Mouse (Mus musculus): Measurements from ENCODE around the gene Dcaf8.

Dcaf8 gene

DNA sequence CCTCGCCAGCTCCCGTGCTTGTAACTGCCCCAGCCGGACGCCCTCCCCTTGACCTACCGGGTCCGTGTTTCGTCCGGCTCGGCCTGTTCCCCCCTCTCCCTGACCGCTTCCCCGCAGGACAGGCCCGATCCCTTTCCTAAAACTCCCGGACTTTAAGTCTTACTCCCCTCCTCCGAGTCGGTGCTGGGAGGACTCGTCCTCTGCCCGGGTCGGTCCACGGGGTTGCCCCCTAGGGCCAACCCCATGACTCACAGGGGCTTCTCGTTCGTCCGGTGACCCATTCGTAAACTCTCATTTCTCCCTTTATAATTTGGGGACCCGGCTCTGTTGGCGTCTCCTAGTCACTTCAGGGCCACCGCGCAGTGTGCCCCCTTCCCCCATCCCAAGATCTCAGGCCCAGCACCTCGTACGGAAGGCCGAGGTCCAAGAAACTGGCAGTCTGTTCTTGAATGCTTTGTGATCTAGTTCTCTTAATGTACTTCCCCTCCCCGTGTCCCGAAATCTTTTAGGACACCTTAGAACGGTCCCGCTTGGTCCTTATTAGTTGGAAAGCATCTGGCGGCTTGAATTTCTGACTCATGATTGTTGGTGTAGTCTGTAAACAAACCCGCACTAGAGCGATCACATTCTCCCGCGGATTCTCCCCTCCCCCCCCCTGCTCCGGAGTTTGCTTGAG, 533 bp downstream of the Dcaf8 start:
- DNase-seq (ENCODE audit: low read depth, low spot score): no peak

DNA sequence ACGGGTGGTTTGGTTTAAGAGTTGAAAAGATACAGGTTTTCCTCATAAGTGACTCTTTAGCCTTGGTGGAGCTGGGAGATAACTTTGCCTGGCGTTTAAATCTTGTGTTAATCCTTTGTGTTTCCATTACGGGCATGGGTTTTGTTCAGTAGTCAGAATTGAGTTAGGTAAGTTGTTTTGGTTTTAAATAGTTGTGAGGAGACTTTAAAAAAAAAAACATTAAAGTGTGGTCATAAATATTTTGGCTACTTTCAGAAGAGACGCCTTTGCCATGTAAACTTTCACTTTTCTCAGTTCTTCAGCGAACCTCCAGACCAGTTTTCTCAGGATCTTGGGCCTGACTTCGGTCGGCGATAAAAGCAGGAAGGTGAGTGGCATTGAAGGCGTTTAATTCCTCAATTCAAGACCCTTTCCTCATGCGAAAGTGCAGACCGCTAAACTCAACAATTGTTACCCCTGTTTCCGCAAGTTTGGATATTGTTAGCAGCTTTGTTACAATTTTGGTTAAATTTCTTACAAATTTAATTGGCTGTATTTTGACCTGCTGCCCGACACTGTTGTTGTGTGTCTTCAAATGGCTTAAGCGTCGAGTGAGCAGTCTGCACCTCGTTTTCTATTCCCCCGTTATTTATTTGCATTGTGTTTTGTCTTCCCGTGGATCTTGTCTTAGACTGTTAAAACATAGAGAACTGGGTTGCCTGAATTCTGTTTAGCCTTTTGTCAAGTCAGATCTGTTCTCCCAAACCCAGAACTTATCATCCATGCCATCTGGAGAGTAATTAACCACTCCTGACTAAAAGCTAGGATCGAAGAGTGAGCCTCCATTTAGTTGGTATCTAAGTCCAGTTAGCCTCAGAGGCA, 1.3 kb downstream of the Dcaf8 start:
- no peak for DNase-seq (ENCODE audit: low read depth, low spot score)

DNA sequence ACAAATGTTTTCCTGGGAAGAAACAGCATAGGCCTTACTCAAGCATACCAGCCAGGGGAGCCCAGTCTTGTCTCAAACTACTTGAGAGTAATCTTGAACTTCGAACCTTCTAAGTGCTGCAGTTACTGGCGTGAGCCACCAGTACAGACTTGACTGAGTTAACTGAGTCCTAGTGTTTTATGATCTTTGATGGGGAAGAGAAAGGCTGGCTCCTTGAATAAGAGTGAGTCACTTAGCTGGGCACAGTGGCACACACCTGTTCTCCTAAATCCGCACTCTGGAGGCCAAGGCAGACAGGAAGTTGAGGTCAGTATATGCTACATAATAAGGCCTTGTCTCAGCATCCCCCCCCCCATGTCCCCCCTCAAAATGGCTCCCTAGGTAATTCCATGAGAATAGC, 6.7 kb downstream of the Dcaf8 start:
- DNase-seq (ENCODE audit: low read depth, low spot score): no peak

DNA sequence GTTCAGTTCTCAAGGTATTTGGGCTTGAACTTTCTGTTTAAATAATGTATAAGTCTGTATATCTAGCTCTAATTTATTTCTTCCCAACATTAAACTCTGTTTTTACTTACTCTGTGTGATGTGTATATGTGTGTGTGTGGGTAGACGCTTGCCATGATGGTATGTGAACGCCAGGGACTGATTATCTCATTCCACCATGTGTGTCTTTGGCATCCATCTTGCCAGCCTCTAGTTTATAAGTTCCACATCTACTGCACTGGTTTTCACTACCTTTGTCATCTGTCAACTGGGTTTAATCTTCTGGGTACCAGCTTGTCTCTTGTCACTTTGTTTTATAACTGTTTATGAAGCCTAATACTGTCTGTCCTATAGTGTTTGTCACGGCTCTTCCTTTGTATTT, 7.6 kb downstream of the Dcaf8 start:
- DNase-seq (ENCODE audit: low read depth, low spot score): no peak

DNA sequence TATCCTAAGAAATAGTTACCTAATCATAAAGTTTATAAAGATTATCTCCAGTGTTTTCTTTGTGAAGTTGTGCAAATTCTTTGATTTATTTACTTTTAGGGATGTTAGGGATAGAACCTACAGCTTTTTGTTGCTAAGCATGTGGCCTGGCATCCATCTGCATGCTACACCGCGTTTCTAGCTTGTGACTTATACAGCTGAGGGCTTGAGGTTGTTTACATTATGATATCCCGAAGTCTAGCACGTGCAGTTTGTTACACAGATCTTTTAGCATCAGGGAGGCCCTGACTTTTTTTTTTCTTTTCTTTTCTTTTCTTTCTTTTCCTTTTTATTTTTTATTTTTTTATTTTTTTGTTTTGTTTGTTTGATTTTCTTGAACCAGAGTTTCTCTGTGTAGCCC, 12.1 kb downstream of the Dcaf8 start:
- DNase-seq (ENCODE audit: low read depth, low spot score): no peak

DNA sequence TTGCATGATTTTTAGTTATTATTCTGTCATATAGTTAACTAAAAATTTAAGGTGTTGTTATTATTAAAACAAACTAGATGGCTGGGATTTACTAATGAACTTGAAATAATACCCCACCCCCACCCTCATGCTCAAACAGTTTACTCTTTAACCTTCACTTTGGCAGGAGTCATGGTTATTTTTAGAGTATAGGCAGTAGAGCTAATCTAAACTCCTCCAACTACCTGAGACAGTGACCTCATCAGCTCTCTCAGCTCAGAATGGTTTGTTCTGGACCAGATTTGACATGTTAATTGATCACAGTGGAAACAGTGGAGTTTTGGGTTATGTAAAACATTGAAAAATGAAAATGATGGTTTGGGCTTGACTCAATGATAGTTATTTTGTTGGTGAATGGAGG, 12.6 kb downstream of the Dcaf8 start:
- DNase-seq (ENCODE audit: low read depth, low spot score): no peak

DNA sequence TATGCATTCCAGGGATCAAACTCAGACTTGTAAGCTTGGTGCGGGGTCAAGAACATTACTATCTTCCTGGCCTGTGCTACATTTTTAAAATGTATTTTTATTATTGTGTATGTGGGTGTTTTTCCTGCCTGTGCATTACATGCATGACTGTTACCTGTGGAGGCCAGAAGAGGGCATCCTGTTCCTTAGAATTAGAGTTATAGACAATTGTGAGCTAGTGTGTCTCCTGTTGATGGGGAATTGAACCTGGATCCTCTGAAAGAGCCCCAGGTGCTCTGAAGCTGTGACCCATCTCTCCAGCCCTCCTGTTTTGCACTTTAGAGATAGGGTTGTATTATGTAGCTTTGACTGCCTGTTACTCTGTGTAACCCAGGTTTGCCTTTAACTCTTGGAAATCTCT, 14.1 kb downstream of the Dcaf8 start:
- no peak for DNase-seq (ENCODE audit: low read depth, low spot score)

DNA sequence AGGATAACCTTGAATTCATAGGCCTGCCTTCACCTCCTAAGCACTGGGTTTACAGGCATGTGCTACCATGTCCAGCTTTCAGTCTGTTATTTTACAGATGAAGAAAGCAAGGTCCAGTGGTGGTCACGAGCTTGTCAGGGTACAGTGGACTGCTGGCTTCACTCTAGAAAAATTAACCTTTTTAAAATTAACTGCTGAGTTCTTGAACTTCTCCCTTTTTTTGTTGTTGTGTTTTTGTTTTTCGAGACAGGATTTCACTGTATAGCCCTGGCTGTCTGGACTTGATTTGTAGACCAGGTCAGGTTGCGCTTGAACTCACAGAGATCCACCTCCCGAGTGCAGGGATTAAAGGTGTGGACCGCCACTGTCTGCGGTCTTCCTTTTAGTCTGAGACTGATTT, 15.1 kb downstream of the Dcaf8 start:
- DNase-seq (ENCODE audit: low read depth, low spot score): no peak

DNA sequence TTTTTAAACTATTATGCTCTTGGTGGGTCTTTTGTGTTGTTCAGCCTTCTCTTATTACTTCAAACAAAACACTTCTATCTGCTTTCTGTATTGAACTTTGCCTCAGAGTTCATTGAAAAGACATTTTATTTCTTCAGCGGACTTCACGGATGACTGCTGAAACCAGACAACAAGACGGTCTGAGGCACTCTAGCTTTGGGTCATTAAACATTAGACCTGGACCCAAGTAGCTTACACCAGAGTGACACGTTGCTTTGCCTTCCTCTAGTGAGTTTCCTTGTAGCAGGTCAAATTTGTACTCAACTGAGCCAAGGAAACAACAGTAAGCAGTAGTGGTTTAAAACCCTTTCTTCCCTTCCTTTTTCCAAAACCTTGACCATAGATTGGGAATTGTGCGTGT, 20.0 kb downstream of the Dcaf8 start:
- no peak for DNase-seq (ENCODE audit: low read depth, low spot score)

DNA sequence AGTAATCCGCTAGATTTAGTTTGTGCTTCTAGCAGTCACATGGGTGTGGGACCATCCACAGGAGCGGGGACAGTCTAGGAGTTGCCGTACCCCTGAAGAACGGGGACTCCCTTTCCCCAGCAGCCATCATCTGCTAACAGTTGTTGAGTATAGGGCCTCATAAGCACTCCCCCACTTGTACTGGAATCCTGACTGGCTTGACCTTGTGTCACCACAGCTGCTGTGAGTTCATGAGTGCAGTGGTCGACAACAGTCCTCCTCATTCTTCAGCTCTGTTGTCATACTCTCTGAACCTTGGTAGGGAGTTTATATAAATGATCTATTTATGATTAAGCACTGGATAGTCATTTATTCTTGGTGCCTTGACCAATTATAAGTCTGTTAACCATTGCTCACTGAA, 21.9 kb downstream of the Dcaf8 start:
- no peak for DNase-seq (ENCODE audit: low read depth, low spot score)

DNA sequence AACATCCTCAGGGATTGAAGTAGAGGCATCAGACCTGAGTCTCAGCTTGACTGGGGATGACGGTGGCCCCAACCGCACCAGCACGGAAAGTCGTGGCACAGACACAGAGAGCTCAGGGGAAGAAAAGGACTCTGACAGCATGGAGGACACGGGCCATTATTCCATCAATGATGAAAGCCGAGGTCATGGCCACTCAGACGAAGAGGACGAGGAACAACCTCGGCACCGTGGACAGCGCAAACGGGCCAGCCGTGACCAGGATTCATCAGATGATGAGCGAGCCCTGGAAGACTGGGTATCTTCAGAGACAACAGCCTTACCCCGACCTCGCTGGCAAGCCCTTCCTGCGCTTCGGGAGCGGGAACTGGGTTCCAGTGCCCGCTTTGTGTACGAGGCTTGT, 24.5 kb downstream of the Dcaf8 start:
- no peak for DNase-seq (ENCODE audit: low read depth, low spot score)

DNA sequence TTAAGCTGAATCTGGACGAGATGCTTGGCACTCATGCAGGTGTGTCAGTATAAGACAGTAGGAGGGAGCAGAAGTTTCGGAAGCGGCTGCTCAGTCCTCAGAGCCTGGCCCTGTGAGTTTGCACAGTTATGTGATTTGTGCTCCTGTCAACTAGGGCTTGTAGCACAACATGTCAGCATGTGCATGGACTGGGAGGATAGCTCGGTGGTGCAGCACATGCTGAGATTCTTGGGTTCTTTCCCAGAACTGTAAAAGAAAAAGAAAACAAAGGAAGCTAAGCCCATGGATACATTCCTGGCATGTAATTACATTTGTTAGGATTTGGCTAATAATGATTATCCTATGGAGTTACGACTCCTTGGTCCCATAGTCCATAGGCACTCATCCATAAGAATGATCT, 25.3 kb downstream of the Dcaf8 start:
- DNase-seq (ENCODE audit: low read depth, low spot score): no peak

DNA sequence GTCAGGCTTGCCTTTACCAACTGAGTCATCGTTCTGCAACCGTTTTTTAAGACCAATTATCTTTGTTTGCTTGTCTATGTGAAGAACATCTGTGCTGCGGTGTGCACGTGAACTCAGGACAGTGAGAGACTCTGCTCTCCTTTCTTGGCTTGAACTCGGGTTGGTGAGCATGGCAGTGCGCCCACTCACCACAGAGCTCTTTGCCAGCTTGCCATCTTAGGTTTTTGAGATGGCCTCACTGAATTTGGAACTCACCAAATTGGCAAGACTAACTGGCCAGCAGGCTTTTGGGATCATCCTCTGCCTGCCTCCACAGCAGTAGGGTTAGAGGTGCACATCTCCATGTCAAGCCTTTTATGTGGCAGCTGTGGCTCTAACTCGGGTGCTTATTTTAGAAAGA, 29.9 kb downstream of the Dcaf8 start:
- no peak for DNase-seq (ENCODE audit: low read depth, low spot score)

DNA sequence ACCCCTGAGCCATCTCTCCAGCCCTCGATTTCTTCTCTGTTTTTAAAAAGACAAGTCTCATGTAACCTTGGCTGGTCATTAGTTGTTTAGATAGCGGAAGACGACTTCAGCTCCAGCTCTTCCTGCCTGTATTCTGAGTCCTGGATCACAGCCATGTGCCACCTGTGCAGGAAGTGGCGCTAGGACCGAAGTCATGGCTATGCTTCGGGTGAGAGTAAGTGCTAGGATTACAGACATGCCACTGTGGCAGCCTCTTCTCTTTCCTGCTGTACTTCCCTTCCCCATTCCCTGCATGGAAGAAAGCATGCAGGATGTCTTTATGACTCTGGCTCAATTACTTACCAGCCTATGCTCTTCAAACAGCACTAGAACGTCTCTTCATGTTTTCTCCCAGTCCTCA, 31.2 kb downstream of the Dcaf8 start:
- no peak for DNase-seq (ENCODE audit: low read depth, low spot score)

DNA sequence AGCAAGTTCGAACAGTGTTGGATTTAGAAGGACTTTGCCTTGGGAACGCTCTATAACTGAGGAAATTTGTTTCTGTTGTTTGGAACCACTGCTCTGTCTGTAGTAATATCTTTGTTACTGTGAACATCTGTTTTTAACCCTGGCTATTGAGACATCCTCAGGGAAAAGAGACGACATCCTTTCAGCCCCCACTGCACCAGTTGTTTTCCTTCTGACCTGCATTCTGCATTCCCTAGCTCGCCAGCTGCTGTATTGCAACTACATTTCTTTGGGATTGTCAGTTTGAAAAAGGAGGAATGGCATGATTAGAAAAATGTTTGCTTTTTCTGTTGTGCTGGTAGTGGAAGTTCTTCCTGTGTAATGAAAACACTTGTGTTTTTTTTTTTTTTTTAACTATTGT, 33.0 kb downstream of the Dcaf8 start:
- DNase-seq (ENCODE audit: low read depth, low spot score): no peak

DNA sequence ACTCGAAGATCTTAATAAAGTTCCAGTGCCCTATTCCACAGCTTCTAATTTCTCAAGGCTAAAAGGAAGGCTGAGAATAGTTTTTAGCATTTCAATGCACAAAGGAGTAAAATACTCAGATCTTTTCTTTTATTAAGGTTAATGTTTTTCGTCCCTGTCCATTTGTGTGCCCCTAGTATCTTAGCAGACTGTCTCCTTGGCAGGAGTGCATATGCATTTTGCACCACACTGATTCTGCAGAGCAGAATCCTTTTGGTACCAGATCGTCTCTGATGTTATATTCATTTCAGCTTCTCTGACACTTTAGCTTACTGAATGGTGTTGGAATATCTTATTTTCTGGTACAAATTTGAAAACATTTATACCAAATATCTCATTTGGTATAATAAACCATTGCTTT, 33.9 kb downstream of the Dcaf8 start:
- no peak for DNase-seq (ENCODE audit: low read depth, low spot score)

DNA sequence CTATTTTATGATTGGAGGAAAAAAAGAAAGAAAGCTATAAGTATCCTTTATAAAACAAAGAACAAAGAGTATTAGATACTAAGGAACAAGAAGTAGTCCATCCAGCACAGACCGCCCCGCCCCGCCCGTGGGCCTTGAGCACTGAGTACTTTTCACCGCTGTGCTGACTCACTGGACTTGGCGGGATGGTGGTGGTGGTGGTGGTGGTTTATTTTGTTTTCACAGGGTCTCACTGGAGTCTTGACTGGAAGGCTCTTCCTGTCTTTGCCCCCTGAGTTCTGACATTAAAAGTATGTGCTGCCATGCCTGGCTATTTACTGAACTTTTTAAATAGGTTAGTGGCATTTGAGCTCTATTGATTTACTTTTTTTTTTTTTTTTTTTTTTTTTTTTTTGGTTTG, 35.2 kb downstream of the Dcaf8 start:
- no peak for DNase-seq (ENCODE audit: low read depth, low spot score)

DNA sequence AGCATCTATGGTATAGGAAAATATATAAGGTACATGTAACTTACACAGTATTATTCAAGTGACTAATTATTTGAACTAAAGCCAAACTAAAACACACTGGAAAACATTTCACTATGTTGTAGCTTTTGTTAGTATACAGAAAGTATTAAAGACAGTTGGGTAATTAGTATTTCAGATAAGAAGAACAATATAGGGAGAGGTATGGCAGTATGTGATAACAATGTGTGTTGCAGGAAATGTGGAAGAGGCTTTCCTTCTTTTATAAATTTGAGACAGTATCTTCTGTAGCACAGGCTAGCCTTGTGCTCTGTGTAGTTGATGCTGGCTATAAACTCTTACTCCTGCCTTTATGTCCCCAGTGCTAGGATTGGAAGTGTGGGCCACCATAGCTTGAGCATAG, 36.0 kb downstream of the Dcaf8 start:
- no peak for DNase-seq (ENCODE audit: low read depth, low spot score)

DNA sequence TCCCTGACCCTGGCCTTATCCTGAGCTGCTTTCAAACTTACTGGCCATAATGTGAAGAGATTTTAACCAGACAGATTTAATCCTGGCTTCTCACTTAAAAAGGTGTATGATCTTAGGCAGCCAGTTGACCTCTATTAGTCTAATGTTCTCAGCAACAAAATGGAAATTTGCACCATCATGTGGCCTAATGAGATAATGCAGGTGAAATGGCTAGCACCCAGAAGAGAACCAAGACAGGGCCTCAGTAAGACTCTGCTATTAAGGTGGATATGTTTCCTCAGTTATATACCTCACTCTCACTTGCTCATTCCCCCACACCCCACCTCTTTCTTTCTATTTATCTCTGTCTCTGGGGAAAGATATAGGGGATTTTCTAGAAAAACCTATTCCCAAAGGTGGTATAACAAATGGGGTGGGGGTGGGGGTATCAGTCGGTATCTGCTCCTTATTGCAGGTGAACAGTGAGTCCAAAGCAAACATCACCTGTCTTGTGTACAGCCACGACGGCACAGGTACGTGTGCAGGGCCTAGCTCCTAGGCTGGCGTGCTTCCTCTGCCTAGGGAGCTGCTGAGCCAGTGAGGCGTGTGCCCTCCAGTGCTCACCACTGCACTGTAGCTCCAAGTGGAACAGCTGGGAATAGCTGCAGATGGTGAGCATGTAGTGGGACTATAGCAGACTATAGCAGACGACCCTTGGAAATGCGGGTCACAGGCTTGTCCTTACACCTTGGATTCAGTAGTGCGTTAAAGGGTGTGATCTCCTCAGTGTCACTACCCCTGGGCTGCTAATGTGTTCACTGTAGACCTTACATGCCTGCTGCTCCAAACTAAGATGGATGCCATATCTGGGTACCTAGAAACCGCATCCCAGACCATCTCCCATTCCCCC, 38.8 kb downstream of the Dcaf8 start:
- no peak for DNase-seq (ENCODE audit: low read depth, low spot score)

DNA sequence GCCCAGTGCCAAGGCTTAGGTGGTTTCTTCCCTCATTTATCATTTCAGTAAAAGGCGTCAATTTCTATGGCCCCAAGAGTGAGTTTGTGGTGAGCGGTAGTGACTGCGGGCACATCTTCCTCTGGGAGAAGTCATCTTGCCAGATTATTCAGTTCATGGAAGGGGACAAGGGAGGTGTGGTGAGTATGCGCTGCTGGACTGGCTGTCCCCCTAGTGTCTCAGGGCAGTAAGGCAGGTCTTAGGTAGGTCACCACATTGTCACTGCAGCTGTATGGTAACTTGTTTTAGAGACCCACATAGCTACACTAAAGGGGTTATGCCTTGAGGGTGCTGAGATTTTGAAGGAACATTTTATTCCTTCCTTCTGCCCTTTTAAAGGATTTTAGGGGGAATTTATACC, 41.0 kb downstream of the Dcaf8 start:
- DNase-seq (ENCODE audit: low read depth, low spot score): no peak

DNA sequence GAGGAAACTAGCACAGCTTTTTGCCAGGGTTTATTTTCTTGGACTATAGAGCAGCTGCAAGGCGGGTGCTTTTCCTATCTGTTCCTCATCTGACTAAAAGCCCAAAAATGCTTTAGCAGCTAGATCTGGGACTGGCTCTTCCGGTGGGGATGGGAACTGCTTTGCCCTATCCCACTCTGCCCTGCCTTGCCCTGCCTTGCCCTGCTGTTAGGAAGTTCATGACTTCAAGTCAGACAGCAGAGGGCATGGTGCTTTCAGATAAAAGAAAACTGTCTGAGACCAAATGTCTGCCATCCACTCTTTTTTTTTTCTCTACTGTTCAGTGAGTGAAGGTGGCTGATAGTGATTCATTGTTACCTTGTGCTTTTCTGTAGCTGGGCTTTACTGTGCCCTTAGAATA, 43.7 kb downstream of the Dcaf8 start:
- no peak for DNase-seq (ENCODE audit: low read depth, low spot score)

DNA sequence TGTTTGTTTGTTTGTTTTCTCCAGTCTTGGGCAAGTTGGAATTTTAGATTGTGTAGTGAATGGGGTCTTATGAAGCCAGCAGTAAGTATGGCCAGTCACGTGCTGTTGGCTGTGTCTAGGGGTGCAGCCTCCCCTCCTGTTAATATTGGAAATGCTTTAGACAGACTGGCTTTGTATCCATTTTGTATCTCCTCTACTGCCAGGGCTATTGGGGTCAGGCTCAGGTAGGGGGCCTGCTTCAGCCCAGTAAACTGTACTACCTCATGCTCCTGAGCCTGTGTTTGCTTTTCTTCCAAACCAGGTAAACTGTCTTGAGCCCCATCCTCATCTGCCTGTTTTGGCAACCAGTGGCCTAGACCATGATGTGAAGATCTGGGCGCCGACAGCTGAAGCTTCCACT, 44.3 kb downstream of the Dcaf8 start:
- no peak for DNase-seq (ENCODE audit: low read depth, low spot score)

All from retina, postnatal 7 days (tissue).